Mouse (Mus musculus) inflammation-experienced regulatory T-cells, adult 16 weeks (primary cell): Measurements from ENCODE around the gene 4930453N24Rik. TPM values are rescaled to one million over a fixed set of nuclear protein-coding genes. Genes with fewer than 3 reads are reported as not detected.

Experiments
- polyA plus RNA-seq: library from polyadenylated mRNA; unstranded; fragments of 100-300 nt; shearing (Covaris generic); gene quantifications from one replicate; pipeline ENCODE4 v1.2.1, GENCODE M21; 2017

4930453N24Rik gene
- 47.8 TPM for polyA plus RNA-seq

GRCm38 (mm10) chr16:64770521-64771430 lies at the start of gene 4930453N24Rik:
4930453N24Rik (minus strand) TSS chr16:64771161.

Other genes with a start within 250 kb of the 4930453N24Rik start
- gene Csnka2ip, start 168.8 kb downstream of the 4930453N24Rik start, polyA plus RNA-seq, result not detected
- gene Zfp654, start 80.5 kb upstream of the 4930453N24Rik start, polyA plus RNA-seq, result 16.5 TPM
- gene Cggbp1, start 80.8 kb upstream of the 4930453N24Rik start, polyA plus RNA-seq, result 60.0 TPM